Mouse (Mus musculus) CH12.LX (cell line): ENCODE measurements around the gene Hnrnpa1. TPM values are rescaled to one million over a fixed set of nuclear protein-coding genes. Genes with fewer than 3 reads are reported as not detected.

Experiments
- DNase-seq: peaks from one replicate; pipeline ENCODE4 v3.0.0-alpha.2; 2013; ENCODE audit errors: extremely low read depth
- H3K27ac ChIP-seq: 2 replicates; pipeline ENCODE4 v1.5.1; 2012; ENCODE audit warnings: low read depth, mild to moderate bottlenecking, control low read depth, moderate library complexity; ENCODE audit not compliant: insufficient read depth
- H3K27me3 ChIP-seq: replicated peaks from 2 replicates; pipeline ENCODE3; 2012; ENCODE audit warnings: inconsistent platforms
- H3K36me3 ChIP-seq, 2 experiments: replicated peaks in 1 of 2; 2 replicates each; pipeline versions ENCODE3 to v1.6.1; 2012; ENCODE audit warnings: inconsistent platforms in 1 of 2, low read length in 1 of 2, mild to moderate bottlenecking in 1 of 2, mixed read lengths in 1 of 2, moderate library complexity in 1 of 2; ENCODE audit not compliant: control insufficient read depth in 1 of 2, insufficient read depth in 1 of 2
- H3K4me1 ChIP-seq, 2 experiments: 2 replicates each; pipeline ENCODE4 v1.6.1; 2012; ENCODE audit warnings: inconsistent platforms in 1 of 2, moderate library complexity in 1 of 2; ENCODE audit not compliant: insufficient read depth in 2 of 2, control insufficient read depth in 1 of 2
- H3K4me2 ChIP-seq: 2 replicates; pipeline ENCODE4 v1.6.1; 2012; ENCODE audit warnings: low read depth, mild to moderate bottlenecking, control low read depth; ENCODE audit not compliant: poor library complexity, insufficient read depth, severe bottlenecking
- H3K4me3 ChIP-seq, 3 experiments: fragments of 150-350 bp in 1 of 3; sonication (generic) in 1 of 3; replicated peaks in 1 of 3; 2 replicates each; pipeline versions ENCODE3 to v1.5.1; 2011 to 2012; ENCODE audit warnings: low read depth in 2 of 3, low read length in 2 of 3, mild to moderate bottlenecking in 2 of 3, moderate library complexity in 2 of 3, control low read depth in 1 of 3, improper control_type of control experiment in 1 of 3, inconsistent platforms in 1 of 3, mixed read lengths in 1 of 3; ENCODE audit not compliant: poor library complexity in 1 of 3
- H3K79me2 ChIP-seq: replicated peaks from 2 replicates; pipeline ENCODE4 v1.6.1; 2012; ENCODE audit warnings: mild to moderate bottlenecking, moderate library complexity; ENCODE audit not compliant: control insufficient read depth, poor library complexity, insufficient read depth, severe bottlenecking; ENCODE audit errors: extremely low read depth
- H3K9ac ChIP-seq: 2 replicates; pipeline ENCODE4 v1.6.1; 2012; ENCODE audit warnings: low read depth, mild to moderate bottlenecking, control low read depth, moderate library complexity; ENCODE audit not compliant: insufficient read depth
- H3K9me3 ChIP-seq: replicated peaks from 2 replicates; pipeline ENCODE3; 2012; ENCODE audit warnings: low read length, inconsistent platforms, mixed read lengths
- BHLHE40 ChIP-seq: IDR thresholded peaks from 2 replicates; pipeline ENCODE4 v1.6.1; 2011; ENCODE audit warnings: mild to moderate bottlenecking, low read depth, low read length, improper control_type of control experiment
- CHD2 ChIP-seq: IDR thresholded peaks from 2 replicates; pipeline ENCODE4 v1.6.1; 2011; ENCODE audit warnings: low read length, improper control_type of control experiment
- CTCF ChIP-seq, 2 experiments: IDR thresholded peaks in 1 of 2; conservative IDR thresholded peaks in 1 of 2; 2 replicates each; pipeline ENCODE4 v1.5.1; 2011 to 2012; ENCODE audit warnings: low read depth in 2 of 2, low read length in 2 of 2, improper control_type of control experiment in 1 of 2, inconsistent platforms in 1 of 2, mild to moderate bottlenecking in 1 of 2, moderate library complexity in 1 of 2
- E2F4 ChIP-seq: IDR thresholded peaks from 2 replicates; pipeline ENCODE4 v1.6.1; 2011; ENCODE audit warnings: low read depth, low read length, improper control_type of control experiment; ENCODE audit not compliant: insufficient replicate concordance
- ELF1 ChIP-seq: IDR thresholded peaks from 2 replicates; pipeline ENCODE4 v1.6.1; 2014; ENCODE audit warnings: low read depth, mild to moderate bottlenecking, inconsistent platforms, low read length, improper control_type of control experiment
- GABPA ChIP-seq: IDR thresholded peaks from 2 replicates; pipeline ENCODE4 v1.6.1; 2012; ENCODE audit warnings: low read depth, low read length, improper control_type of control experiment, inconsistent platforms; ENCODE audit not compliant: insufficient replicate concordance
- JUN ChIP-seq: IDR thresholded peaks from 2 replicates; pipeline ENCODE4 v1.6.1; 2011; ENCODE audit warnings: low read depth, mild to moderate bottlenecking, low read length, improper control_type of control experiment, moderate library complexity; ENCODE audit not compliant: insufficient read depth
- MAX ChIP-seq: IDR thresholded peaks from 2 replicates; pipeline ENCODE4 v1.6.1; 2011; ENCODE audit warnings: low read length, improper control_type of control experiment
- MAZ ChIP-seq: IDR thresholded peaks from 2 replicates; pipeline ENCODE4 v1.6.1; 2012; ENCODE audit warnings: low read depth, mild to moderate bottlenecking, inconsistent platforms, low read length, improper control_type of control experiment, moderate library complexity
- MEF2A ChIP-seq: IDR thresholded peaks from 2 replicates; pipeline ENCODE4 v1.6.1; 2014; ENCODE audit warnings: low read depth, mild to moderate bottlenecking, inconsistent platforms, low read length, improper control_type of control experiment, borderline replicate concordance
- NELFE ChIP-seq: IDR thresholded peaks from 2 replicates; pipeline ENCODE4 v1.6.1; 2011; ENCODE audit warnings: low read depth, low read length, improper control_type of control experiment
- POLR2A ChIP-seq: IDR thresholded peaks from 2 replicates; pipeline ENCODE4 v1.6.1; 2011; ENCODE audit warnings: low read depth, mild to moderate bottlenecking, improper control_type of control experiment, low read length
- RAD21 ChIP-seq: IDR thresholded peaks from 2 replicates; pipeline ENCODE4 v1.6.1; 2011; ENCODE audit warnings: low read depth, mild to moderate bottlenecking, low read length, improper control_type of control experiment, moderate library complexity
- SIN3A ChIP-seq: IDR thresholded peaks from 2 replicates; pipeline ENCODE4 v1.6.1; 2012; ENCODE audit warnings: low read length, improper control_type of control experiment, inconsistent platforms
- SMC3 ChIP-seq: IDR thresholded peaks from 2 replicates; pipeline ENCODE4 v1.6.1; 2011; ENCODE audit warnings: low read depth, low read length, improper control_type of control experiment
- TBP ChIP-seq: conservative IDR thresholded peaks from 2 replicates; pipeline ENCODE4 v1.6.1; 2011; ENCODE audit warnings: low read depth, low read length, improper control_type of control experiment
- TCF12 ChIP-seq: IDR thresholded peaks from 2 replicates; pipeline ENCODE4 v1.6.1; 2014; ENCODE audit warnings: low read depth, mild to moderate bottlenecking, inconsistent platforms, low read length, improper control_type of control experiment
- UBTF ChIP-seq: IDR thresholded peaks from 2 replicates; pipeline ENCODE4 v1.6.1; 2012; ENCODE audit warnings: low read depth, mild to moderate bottlenecking, inconsistent platforms, low read length, improper control_type of control experiment, moderate library complexity
- ZMIZ1 ChIP-seq: IDR thresholded peaks from 2 replicates; pipeline ENCODE4 v1.6.1; 2012; ENCODE audit warnings: low read depth, mild to moderate bottlenecking, inconsistent platforms, low read length, improper control_type of control experiment
- ZNF384 ChIP-seq: IDR thresholded peaks from 2 replicates; pipeline ENCODE4 v1.6.1; 2012; ENCODE audit warnings: low read depth, low read length, improper control_type of control experiment, inconsistent platforms
- dilution Hi-C: fragments of 300-500 bp; cut with MboI; formaldehyde crosslinking; loops from 2 replicates; pipeline ENCODE4 v1.14.3; 2020; ENCODE audit warnings: low sequenced_read_pairs; ENCODE audit not compliant: extremely low pct_unique_long_range_greater_than_20kb, extremely low pct_ligation_motif_present
- in situ Hi-C: fragments of 300-500 bp; cut with MboI; formaldehyde crosslinking; loops from 3 replicates; pipeline ENCODE4 v1.14.3; 2019; ENCODE audit warnings: low sequenced_read_pairs, low pct_ligation_motif_present, low pct_unique_long_range_greater_than_20kb, mixed read lengths
- polyA plus RNA-seq: library from polyadenylated mRNA; unstranded; fragments of >175 nt; gene quantifications from 2 replicates; pipeline ENCODE4 v1.2.1, GENCODE M21; 2012; ENCODE audit warnings: low read depth; ENCODE audit not compliant: insufficient read length
- total RNA-seq, 2 experiments: library from RNA; depleted of rRNA; stranded (reverse); fragments of 300-350 nt in 1 of 2; fragments of >200 nt in 1 of 2; gene quantifications; 2 replicates each; pipeline ENCODE4 v1.2.3; 2012 to 2014

Gene Hnrnpa1
- total and polyA plus RNA-seq, 3 experiments: 635 to 1,799 (median 757) TPM

- no peak overlapping the region for H3K4me2 ChIP-seq
- H3K79me2 ChIP-seq: peaks cover 24% of the 10 kb centered on the region
- 0 out of 4 replicates have a peak, but pooled peaks cover 0 to 6% of the 10 kb centered on the region in 2 experiments for H3K4me1 ChIP-seq
- dilution Hi-C loops (no loop called here), in situ Hi-C loops (no loop called here)
- no peak overlapping the region for H3K4me3 ChIP-seq
- H3K27ac ChIP-seq: no peak overlapping the region
- no peak overlapping the region for H3K9ac ChIP-seq
- DNase-seq: no peak
- no peaks in the 10 kb centered on the region for H3K27me3 ChIP-seq
- H3K36me3 ChIP-seq: peaks cover 55 to 99% of the 10 kb centered on the region in 2 experiments
- H3K9me3 ChIP-seq: no peaks in the 10 kb centered on the region
- TF ChIP-seq ZNF384 (no peak), SIN3A (no peak), RAD21 (no peak), SMC3 (no peak), GABPA (no peak), BHLHE40 (no peak), NELFE (no peak), MAX (no peak), TCF12 (no peak), E2F4 (no peak), POLR2A (no peak), MEF2A (no peak), JUN (no peak), UBTF (no peak), CHD2 (no peak), MAZ (no peak), ZMIZ1 (no peak), CTCF (conservative IDR thresholded peaks at IDR 0.05 in 1 of 2, IDR thresholded peaks at IDR 0.05 in 1 of 2; ENCODE audit: low read depth in 2 of 2, low read length in 2 of 2) (no peak), ELF1 (no peak)
These were observed 38.0 kb upstream of the Hnrnpa1 start for GRCm38 (mm10) chr15:103202088-103202793.

GRCm38 (mm10) chr15:103205156-103205555 lies 35.1 kb upstream of the Hnrnpa1 start:
- Histone ChIP-seq H3K27me3 (no peaks in the 10 kb centered on the region), H3K9ac (no peak overlapping the region), H3K27ac (no peak overlapping the region), H3K79me2 (peaks cover 32% of the 10 kb centered on the region), H3K9me3 (no peaks in the 10 kb centered on the region), H3K4me2 (no peak overlapping the region), H3K4me1 (no peaks in the 10 kb centered on the region), H3K4me3 (no peak overlapping the region), H3K36me3 (peaks cover 43 to 92% of the 10 kb centered on the region in 2 experiments)
- peak; percentile 54 for TF ChIP-seq SMC3
- no peak for TF ChIP-seq TBP
- no peak for TF ChIP-seq MAX
- TF ChIP-seq CTCF (conservative IDR thresholded peaks at IDR 0.05 in 1 of 2, IDR thresholded peaks at IDR 0.05 in 1 of 2; ENCODE audit: low read depth in 2 of 2, low read length in 2 of 2): peak in 1 of 2 experiments; percentile 65; a peak in 2 of 4 replicates
- no peak for TF ChIP-seq ZNF384
- no peak for TF ChIP-seq E2F4
- peak; percentile 54 for TF ChIP-seq RAD21
- in situ Hi-C loops (no loop called here), dilution Hi-C loops (no loop called here)
- no peak for DNase-seq
